Mouse (Mus musculus) thymus, postnatal 10 days (tissue): ENCODE measurements at regions not wholly inside any gene's neighbourhood (a gene's known extent, or its start where the extent isn't known, plus 50 kb on each side); places are given as distances from the start of the nearest gene placed in this dataset.

ENCODE experiments used
- DNase-seq, 2 experiments: peaks; one replicate each; pipeline ENCODE4 v3.0.0; 2021; ENCODE audit warnings: low spot score in 2 of 2

DNA sequence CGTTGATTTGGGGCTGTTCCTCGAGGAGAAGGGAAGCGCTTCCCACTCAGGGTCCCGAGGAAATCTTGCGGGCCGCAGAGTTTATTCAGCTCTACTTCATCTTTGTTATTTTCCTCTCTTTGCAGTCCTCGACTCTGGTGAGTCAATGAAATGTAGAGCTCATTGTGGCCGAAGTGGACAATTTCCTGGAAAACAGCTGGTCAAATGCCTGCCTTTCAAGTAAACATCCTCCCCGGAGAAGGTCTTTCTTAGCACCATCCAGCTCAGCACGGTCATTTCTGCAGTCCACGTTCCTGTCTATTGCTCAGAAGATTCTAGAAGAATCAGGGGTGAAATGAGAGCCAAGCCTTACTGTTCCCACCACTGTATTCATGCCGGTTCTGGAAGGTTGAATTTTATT lies 133.0 kb downstream of the Bcas1 start:
- no peak for DNase-seq

DNA sequence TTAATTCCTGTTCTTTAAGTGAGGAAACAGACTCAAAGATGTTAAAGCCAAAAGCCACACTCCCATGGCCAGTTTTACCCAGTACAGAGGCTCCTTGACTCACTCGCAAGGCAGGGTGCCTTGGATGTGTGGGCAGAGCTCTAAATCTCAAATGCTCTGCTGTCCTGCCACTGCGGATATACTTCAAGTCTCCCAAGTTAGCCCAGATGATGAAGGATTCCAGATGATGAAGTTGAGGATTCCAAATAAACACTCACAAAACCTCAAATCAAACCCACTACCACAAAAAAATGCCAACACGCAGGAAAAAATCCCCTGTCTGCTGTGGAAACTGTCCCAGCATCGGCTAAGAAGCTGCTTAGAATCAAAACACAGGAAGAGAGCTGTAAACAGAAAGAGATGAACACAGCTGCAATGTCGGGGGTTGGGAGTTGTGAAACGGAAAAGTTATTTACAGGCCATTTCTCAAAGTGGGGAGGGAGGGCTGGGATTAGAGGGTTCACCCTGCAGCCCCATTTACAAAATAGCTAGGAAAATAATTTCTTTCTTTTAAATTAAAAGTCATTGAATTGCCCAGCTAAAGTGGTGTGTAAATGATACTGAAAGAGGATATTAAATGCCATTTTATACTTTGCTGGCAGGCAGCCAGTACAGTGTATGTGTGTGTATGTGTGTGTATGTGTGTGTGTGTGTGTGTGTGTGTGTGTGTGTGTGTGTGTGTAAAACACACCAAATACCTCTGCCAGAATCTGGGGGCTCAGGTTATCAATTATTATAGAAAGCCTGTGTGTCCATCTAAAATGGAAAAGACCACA lies 135.6 kb downstream of the Bcas1 start:
- DNase-seq, result peak; percentile 44 to 46

DNA sequence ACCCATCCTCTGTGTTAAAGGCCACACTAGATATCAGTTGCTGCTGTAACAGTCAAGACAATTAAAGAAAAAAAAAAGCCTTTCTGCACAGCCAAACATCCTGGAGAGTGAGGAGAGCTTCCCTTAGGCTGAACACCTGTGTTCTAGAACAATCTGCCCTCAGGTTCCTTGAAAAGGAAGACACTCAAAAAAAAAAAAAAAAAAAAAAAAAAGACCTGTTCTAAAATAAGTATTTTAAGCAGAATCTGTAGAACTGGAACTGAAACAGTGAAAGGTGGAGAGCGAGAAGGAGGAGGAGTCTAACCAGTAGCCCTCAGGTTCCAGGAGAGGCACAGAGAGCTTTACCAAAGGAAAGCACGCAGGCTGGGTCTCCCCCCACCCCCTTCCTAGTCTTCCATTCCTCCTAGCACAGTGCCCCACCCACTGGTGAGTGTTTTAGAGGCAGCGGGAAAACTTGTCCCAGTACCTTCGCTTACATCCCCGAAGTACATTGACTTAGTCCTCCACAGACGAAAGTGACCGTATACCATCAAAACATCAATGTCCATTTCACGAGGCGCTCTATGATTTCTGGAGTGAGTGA lies 138.2 kb downstream of the Bcas1 start:
- DNase-seq, result no peak

DNA sequence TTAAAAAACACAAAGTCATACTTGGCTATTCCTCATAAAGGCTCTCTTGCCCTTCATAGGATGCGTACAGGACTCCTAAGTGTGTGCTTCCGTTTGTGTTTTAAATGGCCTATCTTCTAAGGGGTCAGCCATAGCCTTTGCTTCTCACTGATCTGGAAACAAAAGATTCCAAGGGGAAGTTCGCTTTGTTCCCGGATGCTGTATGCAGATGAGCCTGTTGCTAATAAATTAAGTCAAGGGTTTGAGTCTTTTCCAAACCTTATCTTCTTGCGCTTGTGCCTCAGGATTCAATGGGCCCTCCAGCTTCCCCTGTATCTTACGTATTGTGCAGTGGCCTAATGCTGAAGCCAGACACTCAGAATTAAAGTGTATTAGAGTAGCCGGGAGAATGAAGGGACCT lies 138.9 kb downstream of the Bcas1 start:
- no peak for DNase-seq

- DNase-seq, result peak in 1 of 2 experiments; percentile 29
Observed at GRCm38 (mm10) chr2:170288196-170288595, 139.4 kb downstream of the Bcas1 start.

DNA sequence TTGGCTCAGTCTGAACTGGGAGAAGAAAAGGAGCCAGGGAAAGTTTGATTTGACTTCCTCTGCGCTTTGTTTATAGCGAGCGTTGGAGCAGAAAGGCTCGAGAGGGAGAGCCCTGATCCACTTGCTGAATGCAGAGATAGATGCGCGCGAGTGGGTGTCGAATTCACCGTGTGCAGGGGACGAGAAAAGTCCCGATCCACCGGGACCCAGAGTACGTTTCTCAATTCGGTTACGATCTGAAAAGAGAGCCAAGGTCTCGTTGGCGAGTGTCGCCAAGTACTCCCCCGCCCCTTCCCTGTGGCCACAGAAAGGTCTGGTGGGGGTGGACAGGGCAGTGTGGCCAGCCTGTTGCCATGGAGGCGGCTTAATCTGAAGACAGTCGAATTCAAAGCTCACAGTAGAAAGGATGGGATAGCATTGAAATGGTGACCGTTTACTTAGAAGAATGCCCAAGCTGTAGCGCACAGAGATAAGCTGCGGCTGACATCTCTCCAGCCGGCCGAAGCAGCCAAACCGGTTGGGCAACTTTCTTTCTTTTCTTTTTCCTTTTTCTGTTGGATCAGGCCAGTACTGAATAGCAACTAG lies 139.5 kb upstream of the Zfp217 start:
- no peak for DNase-seq

- no peak for DNase-seq
Observed at GRCm38 (mm10) chr2:170286773-170287172, 138.9 kb upstream of the Zfp217 start.

- DNase-seq, result no peak
Observed at GRCm38 (mm10) chr2:170282463-170282862, 134.6 kb upstream of the Zfp217 start.

DNA sequence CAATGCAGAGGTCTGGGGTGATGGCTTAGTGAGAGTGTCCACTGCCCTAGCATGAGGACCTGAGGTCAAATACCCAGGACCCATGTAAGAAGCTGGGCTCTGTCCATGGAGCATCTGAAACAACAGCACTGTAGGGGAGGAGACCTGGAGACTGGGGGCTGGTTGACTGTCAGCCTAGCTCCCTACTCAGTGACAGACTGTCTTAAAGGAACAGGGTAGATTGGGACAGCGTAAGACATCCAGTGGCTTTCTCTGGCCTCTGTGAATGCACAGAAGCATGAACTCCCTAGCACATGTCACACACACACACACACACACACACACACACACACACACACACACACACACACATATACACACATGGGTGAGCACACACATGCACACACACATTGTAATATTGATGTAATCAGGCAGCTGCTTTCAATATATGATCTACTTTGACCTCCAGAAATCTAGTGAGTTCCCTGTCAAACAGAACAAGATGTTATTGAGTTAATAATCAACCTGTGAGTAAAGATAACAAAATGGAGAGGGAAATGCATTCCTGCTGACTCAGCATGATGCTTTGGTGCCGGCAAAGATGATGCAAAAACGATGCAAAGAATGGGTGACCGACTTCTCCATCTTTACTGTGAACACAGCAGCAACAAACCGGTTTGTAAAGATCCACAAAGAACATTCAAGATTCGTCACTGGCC lies 133.6 kb upstream of the Zfp217 start:
- no peak for DNase-seq

DNA sequence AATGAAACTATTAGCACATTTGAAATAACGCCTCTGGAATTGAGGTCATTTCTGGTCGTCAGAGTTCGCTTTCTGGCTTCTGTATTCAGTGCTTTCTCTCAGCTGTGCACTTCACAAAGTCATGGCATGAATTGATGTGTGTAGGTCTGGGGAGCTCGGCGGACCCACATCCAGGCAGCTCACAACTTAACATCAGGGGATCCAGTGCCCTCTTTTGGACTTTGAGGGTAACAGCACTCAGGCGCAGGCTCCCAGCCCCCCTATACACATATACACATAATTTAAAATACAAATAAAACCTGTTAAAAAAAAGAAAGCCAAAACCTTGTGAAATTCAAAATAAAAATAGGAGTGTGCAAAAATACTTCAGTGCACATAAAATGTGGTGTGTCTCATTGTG lies 132.8 kb upstream of the Zfp217 start:
- peak in 1 of 2 experiments; percentile 41 for DNase-seq

DNA sequence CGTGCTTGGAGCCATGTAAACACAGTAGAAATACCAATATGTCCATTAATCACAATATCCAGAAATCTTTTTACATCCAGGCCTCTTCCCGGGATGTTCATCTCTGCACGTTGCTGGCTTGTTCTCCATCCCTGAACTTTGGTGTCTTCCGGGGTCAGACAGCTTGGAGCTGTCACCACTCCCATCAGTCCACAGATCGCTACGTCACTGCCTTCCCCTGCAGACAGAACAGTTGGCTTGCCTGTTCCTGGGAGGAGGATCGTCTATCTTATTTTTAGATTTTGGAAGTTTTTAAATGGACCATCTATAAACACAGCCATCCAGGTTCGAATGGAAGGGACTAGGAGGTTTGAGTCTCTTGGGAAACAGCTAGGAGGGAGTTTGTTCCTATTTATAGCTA lies 130.0 kb upstream of the Zfp217 start:
- DNase-seq, result no peak

DNA sequence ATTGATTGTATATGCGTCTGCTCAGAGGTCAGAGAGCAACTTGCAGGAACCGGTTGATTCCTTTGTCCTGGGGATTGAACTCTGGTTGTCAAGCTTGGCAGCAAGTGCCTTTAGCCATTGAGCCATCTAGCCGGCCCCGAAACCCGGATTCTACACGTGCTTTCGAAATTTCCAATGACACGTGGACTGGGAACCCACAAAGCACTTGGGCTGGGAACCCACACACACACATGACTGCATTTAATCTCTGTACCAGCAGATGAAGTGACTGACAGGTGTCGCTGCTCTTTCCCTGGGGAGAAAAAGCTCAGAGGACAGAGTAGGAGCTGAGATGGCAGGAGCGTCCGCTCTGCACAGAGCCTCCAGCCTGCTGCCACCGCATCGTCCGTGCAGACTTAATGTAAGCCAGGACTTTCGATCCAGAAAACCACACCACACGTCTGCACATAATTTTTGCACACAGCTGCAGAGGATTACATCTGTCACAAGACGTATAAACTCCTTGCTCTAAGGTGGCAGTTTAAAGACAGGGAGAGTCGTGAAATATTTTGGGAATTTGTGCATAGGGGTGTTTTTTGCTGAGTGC lies 129.4 kb upstream of the Zfp217 start:
- no peak for DNase-seq

- DNase-seq, result no peak
Observed at GRCm38 (mm10) chr2:170275687-170276086, 127.8 kb upstream of the Zfp217 start.

DNA sequence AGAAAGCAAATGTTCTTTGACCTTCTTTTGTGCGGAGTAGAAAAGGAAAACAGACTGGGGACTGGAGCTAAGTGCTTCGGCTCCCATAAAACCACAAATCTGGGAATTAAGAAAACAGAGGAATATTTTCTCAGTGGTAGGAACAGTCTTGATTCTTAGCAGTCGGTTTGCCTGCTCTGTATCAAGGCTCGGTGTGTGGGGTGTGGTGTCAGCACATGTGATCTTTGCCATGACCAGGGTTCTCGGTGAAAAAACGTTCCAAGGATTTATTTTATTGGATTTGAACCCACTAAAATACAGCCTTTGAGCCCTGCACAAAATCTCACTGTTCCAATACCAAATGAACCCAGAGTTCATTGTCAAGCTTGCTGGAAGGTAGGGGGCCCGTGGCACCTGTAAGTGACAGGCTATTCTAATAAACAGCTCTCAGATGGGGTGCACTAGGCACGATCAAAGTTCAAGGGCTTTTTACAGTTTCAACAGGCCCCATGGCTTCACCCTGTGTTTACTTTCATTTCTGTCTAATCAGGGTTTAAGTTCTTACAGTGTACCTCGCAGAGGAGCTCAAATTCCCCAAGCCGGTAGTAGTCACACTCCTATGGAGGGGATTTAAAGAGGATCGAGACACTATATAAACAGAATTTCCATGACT lies 122.1 kb upstream of the Zfp217 start:
- DNase-seq, result no peak

DNA sequence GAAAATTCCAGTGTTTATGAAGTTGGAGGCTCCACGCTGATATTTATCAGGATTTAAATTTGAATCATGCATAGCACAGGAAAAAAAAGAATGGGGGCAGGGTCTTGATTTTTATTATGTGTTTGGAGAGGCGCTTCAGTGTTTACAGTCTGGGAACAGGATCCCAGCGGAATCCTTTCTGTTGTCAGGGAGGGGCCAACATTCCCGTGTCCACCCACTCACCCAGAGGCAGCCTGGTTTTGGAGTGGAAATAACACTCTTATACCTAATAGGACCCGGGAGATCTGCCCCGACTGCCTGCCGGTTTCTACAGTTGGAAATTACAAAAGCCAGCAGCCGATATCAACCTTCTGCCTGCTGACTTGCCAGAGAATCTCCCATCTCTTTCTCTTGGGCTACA lies 120.2 kb upstream of the Zfp217 start:
- no peak for DNase-seq

GRCm38 (mm10) chr2:170267152-170267551 lies 119.2 kb upstream of the Zfp217 start:
- no peak for DNase-seq

DNA sequence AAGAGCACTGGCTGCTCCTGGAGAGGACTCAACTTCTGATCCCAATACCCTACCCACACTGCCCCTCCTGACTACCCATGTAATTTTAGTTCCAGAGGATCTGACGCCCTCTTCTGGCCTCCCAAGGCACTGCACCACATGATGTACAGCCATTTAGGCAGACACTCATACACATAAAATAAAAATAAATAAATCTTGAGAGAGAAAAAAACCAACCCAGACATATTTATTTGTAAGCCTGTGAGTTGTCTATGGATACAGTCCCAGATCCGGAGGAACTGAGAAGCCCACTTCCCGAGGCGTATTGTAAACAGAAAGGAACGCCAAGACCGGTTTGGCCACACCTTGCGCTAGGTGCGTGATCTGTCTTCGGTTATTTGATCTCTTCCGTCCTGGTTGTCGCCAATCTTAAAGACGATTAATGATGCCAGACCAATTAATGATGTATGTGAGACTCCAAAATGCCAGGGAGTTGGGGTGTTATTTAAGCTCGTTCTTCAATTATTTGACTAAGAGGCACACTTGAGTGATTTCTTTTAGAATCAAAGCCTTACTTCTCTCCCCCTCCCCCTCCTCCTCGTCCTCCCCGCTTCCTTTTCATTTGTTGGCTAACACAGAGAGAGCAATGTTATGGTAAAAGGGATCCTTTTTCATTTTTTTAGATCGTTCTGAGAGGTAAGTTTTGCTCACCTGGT lies 118.7 kb upstream of the Zfp217 start:
- DNase-seq, result peak in 1 of 2 experiments; percentile 38

DNA sequence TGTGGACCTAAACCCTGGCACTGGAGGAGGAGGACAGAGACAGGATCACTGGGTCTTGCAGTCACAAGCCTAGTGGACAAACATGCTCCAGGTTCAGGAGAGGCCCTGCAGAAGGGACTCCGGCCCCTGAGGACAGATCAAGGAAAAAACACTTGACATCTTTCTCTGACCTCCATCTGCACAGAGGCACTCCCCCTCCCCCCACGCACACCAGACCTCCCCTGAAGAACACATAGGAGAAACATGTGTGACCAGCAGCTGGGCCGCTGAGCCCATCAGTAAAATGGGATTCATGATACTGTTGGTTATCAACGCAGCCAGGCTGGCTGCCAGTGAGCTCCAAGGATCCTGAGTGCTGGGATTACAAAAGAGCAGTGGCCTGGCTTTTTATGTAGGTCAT lies 115.7 kb upstream of the Zfp217 start:
- no peak for DNase-seq

GRCm38 (mm10) chr2:170261191-170261590 lies 113.3 kb upstream of the Zfp217 start:
- no peak for DNase-seq

DNA sequence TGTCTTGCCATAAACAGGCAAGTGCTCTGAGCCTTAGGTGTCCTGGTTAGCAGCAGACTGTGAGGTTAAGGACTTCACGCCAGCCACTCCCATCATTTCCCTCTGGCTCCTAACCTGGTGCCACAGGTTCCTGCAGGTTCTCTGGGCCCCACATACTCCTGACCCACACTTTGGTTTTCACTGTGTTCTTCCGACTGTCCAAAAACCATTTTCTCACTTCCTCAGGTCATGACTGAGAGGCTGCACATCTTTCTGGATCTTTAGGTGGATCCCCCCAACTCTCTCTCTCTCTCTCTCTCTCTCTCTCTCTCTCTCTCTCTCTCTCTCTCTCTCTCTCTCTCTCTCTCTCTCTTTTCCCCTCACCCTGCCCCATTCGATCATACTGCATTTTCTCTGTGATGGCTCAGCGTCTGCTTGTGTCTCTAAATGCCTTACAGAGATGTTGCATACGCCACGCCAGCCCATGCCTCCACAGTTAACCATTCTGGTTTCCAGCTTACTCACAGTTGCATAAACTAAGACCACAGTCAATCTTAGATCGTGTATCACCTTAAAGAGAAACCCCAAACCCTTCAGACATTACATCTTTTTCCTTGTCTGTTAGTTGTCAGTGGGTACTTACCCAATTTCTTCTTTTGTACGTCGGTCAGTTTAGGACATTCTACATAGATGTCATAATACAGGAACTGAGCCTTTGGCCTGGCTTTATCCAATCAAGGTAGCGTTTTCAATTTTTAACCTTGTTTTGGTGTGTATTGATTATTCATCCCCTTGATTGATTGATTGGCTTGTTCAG lies 112.0 kb upstream of the Zfp217 start:
- DNase-seq, result no peak
